Mouse (Mus musculus): ENCODE results near the gene Mycl.
"Not testable (repeated sequence)": the region's sequence is repeated elsewhere in the genome, so short reads cannot be mapped to it uniquely, and the experiment has no call there.

DNA sequence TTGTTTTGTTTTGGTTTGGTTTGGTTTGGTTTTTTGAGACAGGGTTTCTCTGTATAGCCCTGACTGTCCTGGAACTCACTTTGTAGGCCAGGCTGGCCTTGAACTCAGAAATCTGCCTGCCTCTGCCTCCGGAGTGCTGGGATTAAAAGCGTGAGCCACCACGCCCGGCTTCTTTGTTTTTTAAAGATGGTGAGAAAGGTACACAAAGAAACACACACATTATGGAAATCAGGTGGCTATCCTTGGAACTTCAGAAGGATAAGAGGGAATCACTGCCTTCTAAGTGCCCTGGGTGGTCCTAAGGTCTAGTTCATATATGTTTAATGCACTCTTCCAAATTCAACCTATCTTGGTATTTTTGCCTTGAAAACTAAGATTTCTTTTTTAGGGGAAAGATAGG, 17.0 kb downstream of the Mycl start:
- TF ChIP-seq CTCF (IDR thresholded peaks at IDR 0.05 in 2 of 3, conservative IDR thresholded peaks at IDR 0.05 in 1 of 3; ENCODE audit: control insufficient read depth in 1 of 3, insufficient read depth in 1 of 3, low read depth in 2 of 3, low read length in 3 of 3, poor library complexity in 1 of 3, severe bottlenecking in 1 of 3); POLR2A (IDR thresholded peaks at IDR 0.05; ENCODE audit: control insufficient read depth in 1 of 2, insufficient read depth in 1 of 2, low read depth in 1 of 2, low read length in 2 of 2, poor library complexity in 1 of 2); ETS1 (IDR thresholded peaks at IDR 0.05; ENCODE audit: low read depth, low read length); EP300 (IDR thresholded peaks at IDR 0.05; ENCODE audit: low read depth in 1 of 2, low read length in 2 of 2); MAX (IDR thresholded peaks at IDR 0.05; ENCODE audit: low read length); MAFK (IDR thresholded peaks at IDR 0.05; ENCODE audit: borderline replicate concordance, low read depth, low read length); GATA1 (IDR thresholded peaks at IDR 0.05; ENCODE audit: low read depth, low read length): not testable (repeated sequence)
